ENCODE assay signal across 8 mouse cellular contexts in genomic region chrX:36874178-36874696, GRCm38 (mm10). TPM values are rescaled to one million over a fixed set of nuclear protein-coding genes. Genes with fewer than 3 reads are reported as not detected.
DNase-seq lines count a peak whose midpoint lies in the region; ATAC-seq lines count a peak whose summit lies in the region.

No protein-coding gene starts in this region.

- peak overlapping the region; percentile 80 for H3K27ac ChIP-seq in hindbrain, embryonic 15.5 days (replicated peaks)

- peak; percentile 96 for ATAC-seq in hindbrain, embryonic 15.5 days (ENCODE audit: low FRiP score, low read depth)

- peak overlapping the region; percentile 73 for H3K4me3 ChIP-seq in hindbrain, embryonic 15.5 days

- H3K4me2 ChIP-seq in hindbrain, embryonic 15.5 days, result peak overlapping the region; percentile 59

- H3K9me3 ChIP-seq in hindbrain, embryonic 15.5 days, result no peaks in the 10 kb centered on the region

- H3K36me3 ChIP-seq in hindbrain, embryonic 15.5 days, result no peaks in the 10 kb centered on the region

- 15% methylated on average over 54 of the region's 57 CpGs for WGBS in hindbrain, embryonic 15.5 days

- H3K9ac ChIP-seq in hindbrain, embryonic 15.5 days, result peak overlapping the region; percentile 64

- H3K27me3 ChIP-seq in hindbrain, embryonic 15.5 days, result no peaks in the 10 kb centered on the region

- H3K4me1 ChIP-seq in hindbrain, embryonic 15.5 days (replicated peaks), result peaks cover 4% of the 10 kb centered on the region

- DNase-seq in T-cell, adult 2 months (ENCODE audit: low spot score), result peak; percentile 83
- peak; percentile 84 to 92 for DNase-seq in cerebellum, postnatal 36 days
- peak; percentile 75 to 78 for DNase-seq in frontal cortex, postnatal 36 days (ENCODE audit: low spot score in 2 of 2)
- peak; percentile 81 for DNase-seq in layer of hippocampus, postnatal 36 days
- DNase-seq in lung, postnatal 25 days (ENCODE audit: low spot score), result peak; percentile 89
- peak; percentile 76 for DNase-seq in retina, adult 2 months (ENCODE audit: low read depth, low spot score)
- peak; percentile 91 for DNase-seq in thymus, postnatal 25 days

RNA-seq across cellular contexts. Expression of gene C330007P06Rik, which starts 0.3 kb away (rescaled TPM):
- polyA plus RNA-seq in hindbrain, embryonic 15.5 days (2015; fragmentation: Nextera tagmentation; extraction: Ambion mirVana), result 21.6 and 22.8 TPM in 2 replicates
- total RNA-seq in layer of hippocampus, postnatal 36 days (2021), result 10 to 100 TPM; 40.0 to 44.5 TPM

RNA-seq across cellular contexts. Expression of gene Ube2a, which starts 0.5 kb away (rescaled TPM):
- 115 and 119 TPM in 2 replicates for polyA plus RNA-seq in hindbrain, embryonic 15.5 days (2015; fragmentation: Nextera tagmentation; extraction: Ambion mirVana)
- 10 to 100 TPM; 55.9 to 62.0 TPM for total RNA-seq in layer of hippocampus, postnatal 36 days (2021)

RNA-seq across cellular contexts. Expression of gene Nkrf, which starts 28.5 kb away (rescaled TPM):
- 14.8 and 16.1 TPM in 2 replicates for polyA plus RNA-seq in hindbrain, embryonic 15.5 days (2015; fragmentation: Nextera tagmentation; extraction: Ambion mirVana)
- 10 to 100 TPM; 31.7 to 33.2 TPM for total RNA-seq in layer of hippocampus, postnatal 36 days (2021)

Comparison
In these comparisons a context has a peak if more than half of its experiments do, and no peak if none do; other contexts are left out.
1. Peak in every context shown above with its lines: DNase-seq, ATAC-seq, H3K4me3 ChIP-seq and H3K27ac ChIP-seq.